Mouse (Mus musculus) erythroblast, embryonic 14.5 days (primary cell): ENCODE measurements around the gene P2ry14. TPM values are rescaled to one million over a fixed set of nuclear protein-coding genes. Genes with fewer than 3 reads are reported as not detected.

ENCODE experiments used
- H3K27me3 ChIP-seq: 2 replicates; pipeline ENCODE4 v1.6.1; 2012; ENCODE audit warnings: inconsistent platforms; ENCODE audit not compliant: control insufficient read depth
- H3K36me3 ChIP-seq: 2 replicates; pipeline ENCODE4 v1.6.1; 2012; ENCODE audit warnings: mild to moderate bottlenecking, inconsistent platforms; ENCODE audit not compliant: control insufficient read depth
- H3K4me1 ChIP-seq: 2 replicates; pipeline ENCODE4 v1.6.1; 2012; ENCODE audit warnings: inconsistent platforms; ENCODE audit not compliant: control insufficient read depth
- H3K4me3 ChIP-seq: replicated peaks from 2 replicates; pipeline ENCODE3; 2012; ENCODE audit warnings: moderate library complexity, mild to moderate bottlenecking, inconsistent platforms
- H3K9me3 ChIP-seq: 2 replicates; pipeline ENCODE4 v1.6.1; 2012; ENCODE audit warnings: low read length, inconsistent platforms, mixed read lengths; ENCODE audit not compliant: control insufficient read depth
- GATA1 ChIP-seq: IDR thresholded peaks from 2 replicates; pipeline ENCODE4 v1.6.1; 2012; ENCODE audit warnings: low read length, inconsistent platforms, mixed read lengths
- TAL1 ChIP-seq: IDR thresholded peaks from 3 replicates; pipeline ENCODE4 v1.6.1; 2012; ENCODE audit warnings: low read length, inconsistent platforms, mixed read lengths
- polyA plus RNA-seq: library from polyadenylated mRNA; stranded (reverse); fragments of >175 nt; gene quantifications from 2 replicates; pipeline ENCODE4 v1.2.3, GENCODE M21; 2012

P2ry14 gene
- polyA plus RNA-seq, 1 experiment = not detected

DNA sequence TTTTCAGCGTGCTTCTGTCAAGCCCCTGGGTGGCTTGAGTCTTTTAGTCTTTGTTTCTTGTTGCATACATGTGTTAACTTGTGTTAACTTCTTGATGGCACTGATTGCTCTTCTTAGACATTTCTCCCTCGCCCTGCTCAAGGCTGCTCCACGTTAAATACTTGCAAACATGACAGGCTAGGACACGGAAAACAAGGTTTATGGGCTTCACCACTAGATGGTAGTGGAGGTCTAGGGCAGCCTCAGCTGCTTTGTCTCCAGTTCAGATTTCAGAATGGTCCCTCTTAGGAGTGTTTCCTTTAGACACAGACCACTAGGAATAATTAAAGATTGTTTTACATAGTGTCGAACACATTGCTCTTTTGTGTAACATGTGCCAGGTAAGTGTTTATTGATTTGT lies 21.8 kb upstream of the P2ry14 start:
- TF ChIP-seq GATA1 (no peak), TAL1 (no peak)
- H3K9me3 ChIP-seq = no peaks in the 10 kb centered on the region
- no peak overlapping the region for H3K4me3 ChIP-seq
- no peaks in the 10 kb centered on the region for H3K4me1 ChIP-seq
- H3K27me3 ChIP-seq = no peaks in the 10 kb centered on the region
- no peaks in the 10 kb centered on the region for H3K36me3 ChIP-seq

DNA sequence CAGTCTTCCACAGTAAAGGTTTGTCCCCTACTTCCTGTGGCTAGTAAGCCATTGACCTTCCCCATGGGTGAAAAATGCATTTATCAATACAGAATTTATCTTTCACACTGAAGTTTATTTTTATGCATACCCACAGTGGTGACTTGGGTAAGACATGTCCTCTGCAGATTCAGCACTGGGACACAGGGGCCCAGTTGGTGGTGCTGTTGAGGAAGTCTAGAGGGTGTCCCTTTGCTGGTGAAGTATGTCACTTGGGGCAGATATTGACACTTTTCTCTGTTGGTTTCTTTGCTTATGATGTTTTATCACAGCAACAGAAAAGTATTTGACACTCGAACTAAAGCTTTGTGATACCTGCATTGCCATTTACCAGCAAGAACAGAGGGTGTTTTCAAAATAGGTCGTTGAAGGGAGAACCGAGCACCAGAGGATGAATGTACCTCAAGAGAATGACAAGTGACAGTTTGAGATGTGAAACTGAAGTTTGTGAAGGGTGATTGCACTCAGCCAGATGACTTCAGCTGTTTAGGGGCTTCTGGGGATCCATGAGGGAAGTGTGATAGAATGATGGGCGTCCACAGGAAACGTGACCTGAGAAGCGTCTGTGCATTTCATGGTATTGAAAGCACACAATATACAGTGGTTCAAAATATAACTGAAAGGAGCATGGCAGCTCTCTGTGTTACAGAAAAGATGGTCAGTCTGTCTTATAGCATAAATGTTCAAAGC lies 21.2 kb upstream of the P2ry14 start:
- H3K36me3 ChIP-seq = no peaks in the 10 kb centered on the region
- H3K4me1 ChIP-seq = no peaks in the 10 kb centered on the region
- H3K4me3 ChIP-seq = no peak overlapping the region
- H3K9me3 ChIP-seq = no peaks in the 10 kb centered on the region
- TF ChIP-seq TAL1 (no peak), GATA1 (no peak)
- H3K27me3 ChIP-seq = no peaks in the 10 kb centered on the region

DNA sequence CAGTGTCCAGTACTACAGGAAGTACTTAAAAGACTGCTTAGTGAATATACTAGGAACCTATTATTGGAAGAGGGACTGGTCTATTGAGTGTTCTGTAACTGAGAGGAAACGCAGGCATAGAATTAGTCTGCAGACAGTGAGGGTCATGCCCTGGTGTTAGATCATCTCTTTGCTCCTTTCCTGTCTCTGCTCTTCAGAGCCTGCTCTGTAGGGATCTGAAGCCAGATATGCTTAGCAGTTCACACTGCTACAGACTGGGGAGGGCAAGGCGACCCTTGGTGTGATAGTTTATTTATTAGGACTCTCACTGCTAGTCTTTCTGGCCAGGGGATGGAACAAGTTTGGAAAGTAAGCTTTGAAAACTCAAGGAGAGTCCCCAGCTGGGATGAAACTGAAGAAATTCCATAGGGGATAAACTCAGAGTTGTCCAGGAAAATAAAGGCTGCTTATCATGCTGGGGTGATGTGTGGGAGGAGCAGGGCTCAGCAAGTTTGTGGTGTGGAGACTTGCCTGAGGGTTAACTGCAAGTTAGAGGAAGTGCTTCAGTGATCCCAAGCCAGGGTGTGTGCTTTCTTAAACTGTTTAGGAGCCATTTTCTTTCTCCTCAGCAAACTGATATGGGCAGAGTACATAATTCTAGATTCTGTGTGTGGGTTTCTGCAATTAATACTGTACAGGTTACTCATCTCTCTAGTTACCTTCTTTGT lies 16.7 kb upstream of the P2ry14 start:
- Histone ChIP-seq H3K4me3 (no peak overlapping the region), H3K4me1 (no peaks in the 10 kb centered on the region), H3K27me3 (no peaks in the 10 kb centered on the region), H3K9me3 (no peaks in the 10 kb centered on the region), H3K36me3 (no peaks in the 10 kb centered on the region)
- TF ChIP-seq GATA1 = no peak
- TF ChIP-seq TAL1 = no peak

DNA sequence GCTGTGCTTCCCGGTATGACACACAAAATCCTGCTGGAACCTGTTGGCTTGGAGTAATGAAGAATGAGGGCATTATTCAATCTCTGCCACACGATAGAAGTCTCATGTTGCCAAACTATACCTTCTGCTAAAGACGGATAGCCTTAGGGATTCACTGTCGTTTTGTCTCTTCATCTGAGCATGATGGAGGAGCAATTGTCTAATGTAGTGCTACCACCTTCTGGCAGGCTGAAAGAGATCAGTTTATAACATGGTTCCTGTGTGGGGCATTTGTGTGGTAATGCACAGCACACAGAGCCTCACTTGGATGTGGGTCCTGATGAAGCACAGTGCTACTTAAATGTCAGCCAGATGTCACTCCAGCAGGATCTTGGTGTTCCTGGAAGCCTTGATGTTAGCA lies 15.8 kb upstream of the P2ry14 start:
- H3K27me3 ChIP-seq = no peaks in the 10 kb centered on the region
- no peaks in the 10 kb centered on the region for H3K4me1 ChIP-seq
- H3K9me3 ChIP-seq = no peaks in the 10 kb centered on the region
- TF ChIP-seq TAL1 (no peak), GATA1 (no peak)
- no peaks in the 10 kb centered on the region for H3K36me3 ChIP-seq
- H3K4me3 ChIP-seq = no peak overlapping the region

DNA sequence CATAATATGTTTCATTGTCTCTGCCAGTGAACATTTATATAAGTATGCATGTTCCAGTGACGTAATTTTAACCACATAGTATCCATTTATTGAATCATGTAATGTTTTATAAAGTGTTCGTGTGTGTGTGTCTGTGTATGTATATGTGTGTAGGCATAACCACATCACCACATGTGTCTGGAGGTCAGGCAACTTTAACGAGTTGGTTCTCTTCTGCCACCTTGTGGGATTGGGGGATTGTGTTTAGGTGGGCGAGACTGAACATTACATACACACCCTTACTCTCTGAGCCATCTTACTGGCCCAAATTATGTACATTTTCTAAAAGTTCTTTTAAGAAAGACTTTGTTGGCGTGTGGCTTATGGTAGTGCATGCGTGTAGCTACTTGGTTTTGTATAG lies 15.1 kb upstream of the P2ry14 start:
- TF ChIP-seq GATA1 (no peak), TAL1 (no peak)
- H3K27me3 ChIP-seq = no peaks in the 10 kb centered on the region
- H3K9me3 ChIP-seq = no peaks in the 10 kb centered on the region
- no peaks in the 10 kb centered on the region for H3K36me3 ChIP-seq
- H3K4me1 ChIP-seq = no peaks in the 10 kb centered on the region
- no peak overlapping the region for H3K4me3 ChIP-seq

GRCm38 (mm10) chr3:59167417-59168054 lies 14.1 kb upstream of the P2ry14 start:
- Histone ChIP-seq H3K4me1 (no peaks in the 10 kb centered on the region), H3K27me3 (no peaks in the 10 kb centered on the region), H3K36me3 (no peaks in the 10 kb centered on the region), H3K4me3 (no peak overlapping the region), H3K9me3 (no peaks in the 10 kb centered on the region)
- TF ChIP-seq TAL1 = no peak
- TF ChIP-seq GATA1 = no peak; the same call in 1 of the 2 replicates

GRCm38 (mm10) chr3:59160465-59160864 lies 7.0 kb upstream of the P2ry14 start:
- Histone ChIP-seq H3K9me3 (no peaks in the 10 kb centered on the region), H3K4me3 (no peak overlapping the region), H3K4me1 (no peaks in the 10 kb centered on the region), H3K36me3 (no peaks in the 10 kb centered on the region), H3K27me3 (no peaks in the 10 kb centered on the region)
- TF ChIP-seq GATA1 (no peak), TAL1 (no peak)

DNA sequence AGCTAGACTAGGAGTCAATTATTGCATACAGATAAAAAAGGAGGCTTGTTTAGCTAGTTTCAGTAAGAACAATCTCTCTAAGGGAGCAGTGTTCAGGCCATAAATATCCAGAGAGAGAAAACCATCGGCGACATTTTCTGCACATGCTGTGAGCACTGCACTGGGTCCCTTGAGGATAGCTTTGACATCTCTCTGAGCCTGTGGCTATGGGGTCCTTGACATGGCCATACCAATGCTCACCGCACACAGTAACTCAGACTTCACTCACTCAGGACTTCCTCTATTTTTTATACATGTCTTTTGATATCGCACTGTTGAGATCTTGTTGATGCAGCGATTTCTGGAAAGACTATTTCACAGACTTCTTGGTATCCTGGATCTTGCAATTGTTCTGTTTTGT lies 3.6 kb upstream of the P2ry14 start:
- no peak overlapping the region for H3K4me3 ChIP-seq
- H3K4me1 ChIP-seq = no peaks in the 10 kb centered on the region
- H3K36me3 ChIP-seq = no peaks in the 10 kb centered on the region
- H3K27me3 ChIP-seq = no peaks in the 10 kb centered on the region
- TF ChIP-seq TAL1 = no peak
- TF ChIP-seq GATA1 = no peak
- H3K9me3 ChIP-seq = no peaks in the 10 kb centered on the region

DNA sequence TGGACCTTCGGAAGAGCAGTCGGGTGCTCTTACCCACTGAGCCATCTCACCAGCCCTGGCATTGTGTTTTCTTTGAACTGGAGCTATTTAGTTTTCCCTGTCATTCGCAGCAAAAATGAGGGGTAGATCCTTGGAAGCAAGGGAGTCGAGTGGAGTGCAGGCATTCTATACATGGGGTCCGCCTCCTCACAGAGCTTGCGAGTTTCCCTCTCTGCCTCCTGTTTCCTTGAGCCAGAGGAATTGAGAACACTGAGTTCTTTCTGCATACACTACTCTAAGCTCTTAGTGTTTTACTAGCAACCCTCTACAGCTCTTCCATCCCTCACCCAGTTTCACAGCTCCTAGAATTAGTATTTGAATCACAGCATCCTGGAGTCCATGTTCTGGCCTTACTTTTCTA lies 2.0 kb upstream of the P2ry14 start:
- no peaks in the 10 kb centered on the region for H3K27me3 ChIP-seq
- H3K36me3 ChIP-seq = no peaks in the 10 kb centered on the region
- H3K4me3 ChIP-seq = no peak overlapping the region
- H3K4me1 ChIP-seq = no peaks in the 10 kb centered on the region
- TF ChIP-seq TAL1 = no peak
- no peak for TF ChIP-seq GATA1
- no peaks in the 10 kb centered on the region for H3K9me3 ChIP-seq
